Mouse (Mus musculus): ENCODE results near the gene Coasy.

Gene Coasy

DNA sequence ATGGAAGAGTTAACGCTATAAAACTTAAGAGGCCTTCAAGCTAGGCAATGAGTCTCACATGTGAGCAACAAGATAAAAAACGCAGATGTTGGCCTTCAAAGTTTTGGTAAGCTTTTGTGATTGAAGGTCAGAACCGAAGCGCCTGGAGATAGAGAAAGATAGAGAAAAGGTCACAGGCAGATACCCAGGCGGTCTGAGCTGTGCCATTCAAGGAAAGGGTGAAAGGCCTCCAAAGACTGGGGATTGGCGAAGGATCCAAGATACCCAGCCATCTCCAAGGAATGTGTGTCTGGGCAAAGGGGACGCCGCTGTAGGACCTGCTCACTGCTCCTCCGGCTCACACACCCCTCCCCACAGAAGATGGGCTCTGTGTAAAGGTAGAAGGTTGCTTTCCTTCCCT, 17.4 kb upstream of the Coasy start:
- no peak overlapping the region for H3K4me3 ChIP-seq (replicated peaks; ENCODE audit: low read length)
- TF ChIP-seq POU5F1 (IDR thresholded peaks at IDR 0.05; ENCODE audit: borderline replicate concordance, low read length) (no peak), NANOG (IDR thresholded peaks at IDR 0.05; ENCODE audit: borderline replicate concordance, low read length) (no peak), CTCF (conservative IDR thresholded peaks at IDR 0.05; ENCODE audit: low read length) (no peak)
- no peaks in the 10 kb centered on the region for H3K9me3 ChIP-seq (ENCODE audit: low read length)
- H3K27me3 ChIP-seq (ENCODE audit: insufficient read depth, low read length): peaks cover 21% of the 10 kb centered on the region
- H3K36me3 ChIP-seq (ENCODE audit: insufficient read depth, low read length): peaks cover 6% of the 10 kb centered on the region; the same call in 1 of the 2 replicates
- H3K4me1 ChIP-seq (replicated peaks; ENCODE audit: low read depth, low read length): peaks cover 58% of the 10 kb centered on the region

DNA sequence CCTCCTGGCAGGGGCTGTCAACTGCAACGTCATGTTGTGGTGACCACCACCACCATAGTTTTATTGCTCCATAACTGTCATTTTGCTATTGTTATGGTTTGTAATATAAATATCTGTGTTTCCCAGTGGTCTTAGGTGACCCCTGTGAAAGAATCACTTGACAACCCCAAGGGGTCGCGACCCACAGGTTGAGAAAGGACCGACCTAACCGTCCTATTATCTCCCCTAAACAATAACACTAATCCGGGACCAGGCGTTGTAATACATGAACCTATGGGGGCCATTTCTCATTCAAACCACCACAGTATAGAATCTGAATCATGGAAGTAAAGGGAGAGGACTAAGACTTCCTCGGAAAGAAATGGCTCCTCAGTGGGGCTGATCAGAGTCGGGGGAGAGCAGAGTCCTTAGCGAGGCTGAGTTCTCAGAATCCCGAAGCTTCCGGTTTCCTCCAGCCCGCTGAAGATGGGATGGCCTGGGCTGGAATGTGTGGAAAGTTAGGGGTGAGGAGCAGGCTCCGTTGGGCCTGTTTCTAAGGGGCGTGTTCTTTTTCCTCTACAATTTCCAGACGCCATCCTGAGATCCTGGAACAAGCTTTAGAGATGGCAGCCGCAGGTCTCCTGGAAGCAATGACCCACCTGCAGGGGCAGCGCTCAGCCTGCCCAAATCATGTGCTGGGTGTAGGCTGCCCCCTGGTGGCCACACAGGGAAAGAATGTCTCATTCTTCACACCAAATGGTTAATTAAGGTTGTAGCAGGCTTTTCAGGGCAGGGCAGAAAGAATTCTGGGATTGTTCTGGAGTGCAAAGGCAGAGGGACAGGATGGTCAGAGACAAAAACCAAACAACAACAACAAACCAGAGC, 15.6 kb upstream of the Coasy start:
- Histone ChIP-seq H3K9me3 (ENCODE audit: low read length) (no peaks in the 10 kb centered on the region), H3K27me3 (ENCODE audit: insufficient read depth, low read length) (peaks cover 38% of the 10 kb centered on the region), H3K4me1 (replicated peaks; ENCODE audit: low read depth, low read length) (peaks cover 53% of the 10 kb centered on the region), H3K4me3 (replicated peaks; ENCODE audit: low read length) (peak overlapping the region; percentile 67), H3K36me3 (ENCODE audit: insufficient read depth, low read length) (peaks cover 6% of the 10 kb centered on the region; the same call in 1 of the 2 replicates)
- peak; percentile 69 for TF ChIP-seq CTCF (conservative IDR thresholded peaks at IDR 0.05; ENCODE audit: low read length)
- TF ChIP-seq NANOG (IDR thresholded peaks at IDR 0.05; ENCODE audit: borderline replicate concordance, low read length): no peak
- no peak for TF ChIP-seq POU5F1 (IDR thresholded peaks at IDR 0.05; ENCODE audit: borderline replicate concordance, low read length)

DNA sequence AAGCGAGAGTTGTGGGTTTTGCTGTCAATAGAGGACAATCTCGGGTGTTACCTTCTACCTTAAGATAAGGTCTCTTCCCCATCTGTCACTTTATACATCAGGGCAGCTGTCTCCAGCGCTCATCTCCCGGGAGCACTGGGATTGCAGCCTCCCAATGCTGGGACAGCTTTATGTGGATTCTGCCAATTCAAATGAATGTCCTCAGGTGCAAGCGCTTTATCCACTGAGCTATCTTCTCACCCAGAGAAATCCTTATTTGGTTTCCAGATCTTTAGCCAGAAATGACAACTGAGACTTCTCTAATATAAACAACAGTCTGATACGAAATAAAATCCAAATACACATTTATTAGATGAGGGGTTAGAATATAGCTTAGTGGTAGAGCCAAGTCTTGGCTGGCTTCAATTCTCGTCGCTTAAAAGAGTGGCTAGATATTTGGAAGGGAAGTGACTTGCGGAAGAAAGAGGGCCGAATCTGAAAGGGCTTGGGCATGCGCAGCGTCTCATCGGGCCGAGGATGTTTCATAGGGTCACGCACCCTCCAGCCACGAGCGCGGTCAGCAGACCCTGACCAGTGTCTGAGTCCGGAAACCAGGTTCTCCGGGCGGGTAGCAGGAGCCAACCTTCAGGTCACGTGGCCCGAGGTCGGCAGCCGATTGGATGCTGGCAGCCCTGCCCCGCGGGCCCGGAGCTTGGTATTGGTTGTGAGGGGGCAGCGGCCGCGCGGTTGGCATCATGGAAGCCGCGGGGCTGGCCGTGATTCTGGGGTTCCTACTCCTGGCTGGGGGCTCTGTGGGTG, 12.8 kb upstream of the Coasy start, which contains the start of gene Naglu:
TSS of gene Naglu (plus strand) at position 622 of the 798 bp plus-strand sequence.
- H3K4me1 ChIP-seq (replicated peaks; ENCODE audit: low read depth, low read length): peaks cover 34% of the 10 kb centered on the region
- H3K27me3 ChIP-seq (ENCODE audit: insufficient read depth, low read length): peaks cover 64% of the 10 kb centered on the region
- TF ChIP-seq CTCF (conservative IDR thresholded peaks at IDR 0.05; ENCODE audit: low read length): no peak
- TF ChIP-seq POU5F1 (IDR thresholded peaks at IDR 0.05; ENCODE audit: borderline replicate concordance, low read length): no peak
- TF ChIP-seq NANOG (IDR thresholded peaks at IDR 0.05; ENCODE audit: borderline replicate concordance, low read length): no peak
- no peaks in the 10 kb centered on the region for H3K36me3 ChIP-seq (ENCODE audit: insufficient read depth, low read length)
- peak within 1 kb of the TSS; percentile 92 for H3K4me3 ChIP-seq (replicated peaks; ENCODE audit: low read length)
- no peaks in the 10 kb centered on the region for H3K9me3 ChIP-seq (ENCODE audit: low read length)

DNA sequence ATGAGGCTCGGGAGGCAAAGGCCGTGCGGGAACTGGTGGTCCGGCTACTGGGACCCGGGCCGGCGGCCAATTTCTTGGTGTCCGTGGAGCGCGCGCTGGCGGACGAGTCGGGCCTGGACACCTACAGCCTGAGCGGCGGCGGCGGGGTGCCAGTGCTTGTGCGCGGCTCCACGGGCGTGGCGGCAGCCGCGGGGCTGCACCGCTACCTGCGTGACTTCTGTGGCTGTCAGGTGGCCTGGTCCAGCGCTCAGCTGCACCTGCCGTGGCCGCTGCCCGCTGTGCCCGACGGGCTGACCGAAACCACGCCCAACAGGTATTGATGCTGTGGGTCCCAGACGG, 12.2 kb upstream of the Coasy start:
- no peaks in the 10 kb centered on the region for H3K9me3 ChIP-seq (ENCODE audit: low read length)
- no peaks in the 10 kb centered on the region for H3K36me3 ChIP-seq (ENCODE audit: insufficient read depth, low read length)
- peaks cover 29% of the 10 kb centered on the region for H3K4me1 ChIP-seq (replicated peaks; ENCODE audit: low read depth, low read length)
- peaks cover 64% of the 10 kb centered on the region for H3K27me3 ChIP-seq (ENCODE audit: insufficient read depth, low read length)
- TF ChIP-seq CTCF (conservative IDR thresholded peaks at IDR 0.05; ENCODE audit: low read length) (no peak), NANOG (IDR thresholded peaks at IDR 0.05; ENCODE audit: borderline replicate concordance, low read length) (no peak), POU5F1 (IDR thresholded peaks at IDR 0.05; ENCODE audit: borderline replicate concordance, low read length) (no peak)
- H3K4me3 ChIP-seq (replicated peaks; ENCODE audit: low read length): peak overlapping the region; percentile 92

DNA sequence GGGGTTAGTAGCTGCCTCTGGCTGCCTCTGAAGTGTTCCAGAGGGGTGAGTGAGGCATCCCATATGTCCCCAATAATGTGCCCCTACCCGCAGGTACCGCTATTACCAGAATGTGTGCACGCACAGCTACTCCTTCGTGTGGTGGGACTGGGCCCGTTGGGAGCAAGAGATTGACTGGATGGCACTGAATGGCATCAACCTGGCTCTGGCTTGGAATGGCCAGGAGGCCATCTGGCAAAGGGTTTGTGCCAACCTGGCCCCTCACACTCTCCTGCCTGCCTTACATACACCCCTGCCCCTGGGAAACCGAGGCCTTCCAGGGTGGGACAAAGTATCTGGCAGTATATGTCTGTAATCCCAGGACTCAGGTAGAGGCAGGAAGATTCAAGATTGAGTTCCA, 11.4 kb upstream of the Coasy start:
- TF ChIP-seq NANOG (IDR thresholded peaks at IDR 0.05; ENCODE audit: borderline replicate concordance, low read length) (no peak), CTCF (conservative IDR thresholded peaks at IDR 0.05; ENCODE audit: low read length) (no peak), POU5F1 (IDR thresholded peaks at IDR 0.05; ENCODE audit: borderline replicate concordance, low read length) (no peak)
- no peaks in the 10 kb centered on the region for H3K9me3 ChIP-seq (ENCODE audit: low read length)
- H3K36me3 ChIP-seq (ENCODE audit: insufficient read depth, low read length): no peaks in the 10 kb centered on the region
- H3K27me3 ChIP-seq (ENCODE audit: insufficient read depth, low read length): peaks cover 65% of the 10 kb centered on the region
- peaks cover 30% of the 10 kb centered on the region for H3K4me1 ChIP-seq (replicated peaks; ENCODE audit: low read depth, low read length)
- H3K4me3 ChIP-seq (replicated peaks; ENCODE audit: low read length): peak overlapping the region; percentile 92; the same call in 1 of the 2 replicates

DNA sequence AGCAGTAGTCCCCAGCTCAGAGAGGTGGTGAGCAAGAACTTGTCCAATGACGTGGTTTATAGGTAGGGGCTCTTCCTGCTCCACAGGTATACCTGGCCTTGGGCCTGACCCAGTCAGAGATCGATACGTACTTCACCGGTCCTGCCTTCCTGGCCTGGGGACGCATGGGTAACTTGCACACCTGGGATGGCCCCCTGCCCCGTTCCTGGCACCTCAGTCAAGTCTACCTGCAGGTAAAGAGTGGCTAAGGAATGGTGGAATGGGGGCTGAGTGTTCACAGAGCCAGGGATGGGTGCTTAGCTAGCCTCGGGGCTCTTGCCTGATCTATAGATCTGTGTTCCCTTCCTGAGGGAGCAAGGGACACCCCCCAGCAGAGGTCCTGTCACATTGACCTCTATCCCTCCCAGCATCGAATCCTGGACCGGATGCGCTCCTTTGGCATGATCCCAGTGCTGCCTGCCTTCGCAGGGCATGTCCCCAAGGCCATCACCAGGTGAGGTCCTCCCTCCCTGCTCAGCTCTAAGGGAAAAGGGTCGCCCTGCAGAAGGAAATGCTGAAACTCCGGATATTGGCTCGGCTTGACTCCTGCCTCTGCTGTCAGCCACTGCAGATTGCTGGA, 10.4 kb upstream of the Coasy start:
- no peaks in the 10 kb centered on the region for H3K9me3 ChIP-seq (ENCODE audit: low read length)
- TF ChIP-seq NANOG (IDR thresholded peaks at IDR 0.05; ENCODE audit: borderline replicate concordance, low read length): no peak
- no peaks in the 10 kb centered on the region for H3K36me3 ChIP-seq (ENCODE audit: insufficient read depth, low read length)
- no peak overlapping the region for H3K4me3 ChIP-seq (replicated peaks; ENCODE audit: low read length)
- peaks cover 70% of the 10 kb centered on the region for H3K27me3 ChIP-seq (ENCODE audit: insufficient read depth, low read length)
- H3K4me1 ChIP-seq (replicated peaks; ENCODE audit: low read depth, low read length): peaks cover 29% of the 10 kb centered on the region

DNA sequence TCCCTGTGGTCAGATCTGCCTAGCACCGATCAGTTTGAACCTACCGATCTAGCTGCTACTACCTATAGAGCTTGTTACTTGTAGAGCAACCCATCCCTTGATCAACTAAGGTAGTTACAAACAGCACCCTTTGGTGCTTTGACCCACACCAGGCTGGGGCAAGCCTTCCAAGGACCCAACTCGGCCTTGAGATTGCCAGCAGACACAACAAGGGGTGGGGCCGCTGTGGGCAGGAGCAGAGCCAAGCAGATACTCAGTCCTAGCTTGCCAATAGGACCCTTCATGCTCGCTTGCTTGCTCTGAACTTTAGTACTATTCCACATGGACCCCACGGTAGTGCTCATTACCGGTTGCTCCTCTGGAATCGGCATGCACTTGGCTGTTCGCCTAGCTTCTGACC, 4.2 kb upstream of the Coasy start, which contains the start of gene Hsd17b1:
TSS of gene Hsd17b1 (plus strand) at position 291 of the 400 bp plus-strand sequence.
- Histone ChIP-seq H3K27me3 (ENCODE audit: insufficient read depth, low read length) (peaks cover 78% of the 10 kb centered on the region), H3K4me1 (replicated peaks; ENCODE audit: low read depth, low read length) (peaks cover 54% of the 10 kb centered on the region), H3K9me3 (ENCODE audit: low read length) (no peaks in the 10 kb centered on the region), H3K36me3 (ENCODE audit: insufficient read depth, low read length) (no peaks in the 10 kb centered on the region), H3K4me3 (replicated peaks; ENCODE audit: low read length) (peak within 1 kb of the TSS; percentile 70)
- no peak for TF ChIP-seq NANOG (IDR thresholded peaks at IDR 0.05; ENCODE audit: borderline replicate concordance, low read length)
- no peak for TF ChIP-seq POU5F1 (IDR thresholded peaks at IDR 0.05; ENCODE audit: borderline replicate concordance, low read length)
- no peak for TF ChIP-seq CTCF (conservative IDR thresholded peaks at IDR 0.05; ENCODE audit: low read length)

DNA sequence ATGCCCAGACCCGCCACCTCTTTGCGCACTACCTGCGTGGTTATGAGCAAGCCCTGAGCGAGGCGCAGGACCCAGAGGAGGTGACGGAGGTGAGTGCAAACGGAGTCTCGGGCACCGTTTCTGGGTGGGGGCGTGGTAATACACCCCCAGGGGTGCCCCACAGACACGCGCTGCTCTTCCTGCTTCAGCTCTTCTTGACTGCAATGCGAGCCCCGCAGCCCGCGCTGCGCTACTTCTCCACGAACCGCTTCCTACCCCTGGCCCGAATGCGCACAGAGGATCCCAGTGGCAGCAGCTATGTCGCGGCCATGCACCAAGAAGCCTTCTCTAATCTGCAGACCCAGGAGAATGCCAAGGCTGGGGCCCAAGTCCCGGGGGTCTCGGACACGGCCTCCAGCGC, 2.6 kb upstream of the Coasy start:
- peak overlapping the region; percentile 70 for H3K4me3 ChIP-seq (replicated peaks; ENCODE audit: low read length)
- H3K36me3 ChIP-seq (ENCODE audit: insufficient read depth, low read length): peaks cover 12% of the 10 kb centered on the region
- H3K9me3 ChIP-seq (ENCODE audit: low read length): no peaks in the 10 kb centered on the region
- TF ChIP-seq CTCF (conservative IDR thresholded peaks at IDR 0.05; ENCODE audit: low read length) (no peak), NANOG (IDR thresholded peaks at IDR 0.05; ENCODE audit: borderline replicate concordance, low read length) (no peak), POU5F1 (IDR thresholded peaks at IDR 0.05; ENCODE audit: borderline replicate concordance, low read length) (no peak)
- H3K27me3 ChIP-seq (ENCODE audit: insufficient read depth, low read length): peaks cover 64% of the 10 kb centered on the region
- H3K4me1 ChIP-seq (replicated peaks; ENCODE audit: low read depth, low read length): peaks cover 68% of the 10 kb centered on the region
